ENCODE assay signal across 17 mouse cellular contexts in the genomic region with DNA sequence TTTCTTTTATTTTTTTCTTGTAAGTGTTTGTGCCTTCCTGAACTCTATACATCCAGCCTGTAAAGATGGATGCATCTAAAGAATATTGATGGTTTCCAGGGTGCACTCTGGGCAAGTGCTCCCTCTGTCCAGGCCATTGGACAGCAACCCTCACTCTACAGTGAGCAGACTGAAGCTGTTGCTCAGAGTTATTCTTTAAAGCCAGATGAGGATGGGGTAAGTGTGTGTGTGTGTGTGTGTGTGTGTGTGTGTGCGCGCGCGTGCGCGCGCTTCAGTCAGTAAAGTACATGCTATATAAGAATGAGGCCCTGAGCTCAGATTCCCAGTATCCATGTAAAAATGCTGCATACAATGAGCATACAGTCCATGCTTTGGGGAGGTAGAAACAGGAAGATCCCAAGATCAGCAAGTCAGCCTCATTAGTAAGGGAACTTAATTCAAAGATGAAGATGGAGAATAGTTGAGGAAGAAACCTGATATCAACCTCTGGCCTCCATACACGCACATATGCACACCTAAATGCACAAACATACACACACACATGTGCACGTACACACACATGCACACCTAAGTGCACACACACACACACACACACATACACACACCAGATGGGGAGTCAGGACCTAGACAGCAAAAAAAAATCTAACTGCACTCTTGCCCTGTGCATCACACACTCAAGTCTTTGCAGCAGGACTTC.
DNase-seq lines count a peak whose midpoint lies in the region; ATAC-seq and TF ChIP-seq lines count a peak whose summit lies in the region.
"Had no signal": no experiment of that assay in that cellular context is flagged by ENCODE, and none has a peak within 500 bp of the region (broad histone marks: within the 10 kb centered on the region; RNA-seq: fewer than 3 reads in every experiment).

No protein-coding gene starts in this region.

- H3K27me3 ChIP-seq in forebrain, embryonic 12.5 days = no peaks in the 10 kb centered on the region
- 0 out of 2 replicates have a peak, but pooled peaks cover 3% of the 10 kb centered on the region for H3K27me3 ChIP-seq in forebrain, embryonic 16.5 days (replicated peaks; ENCODE audit: control insufficient read depth, insufficient read depth, low read length)
- H3K27me3 ChIP-seq in hindbrain, postnatal 0 days (ENCODE audit: insufficient read depth, low read length) = no peaks in the 10 kb centered on the region
- no peaks in the 10 kb centered on the region for H3K27me3 ChIP-seq in midbrain, postnatal 0 days (ENCODE audit: insufficient read depth, low read length)
- H3K27me3 ChIP-seq: embryonic facial prominence, embryonic 15.5 days; heart, embryonic 15.5 days; limb, embryonic 12.5 days; liver, embryonic 15.5 days had no signal

- peak overlapping the region; percentile 85 for H3K27ac ChIP-seq in forebrain, embryonic 12.5 days
- H3K27ac ChIP-seq in forebrain, embryonic 16.5 days (ENCODE audit: low read length) = peak overlapping the region; percentile 65
- H3K27ac ChIP-seq in hindbrain, postnatal 0 days = peak overlapping the region; percentile 41; the same call in 1 of the 2 replicates
- 0 out of 2 replicates have a peak overlapping the region, but pooled peaks have one; percentile 0 for H3K27ac ChIP-seq in midbrain, postnatal 0 days (ENCODE audit: low read depth, low read length)
- H3K27ac ChIP-seq: embryonic facial prominence, embryonic 15.5 days; heart, embryonic 15.5 days; limb, embryonic 12.5 days; liver, embryonic 15.5 days had no signal

- no peak overlapping the region for H3K4me3 ChIP-seq in forebrain, embryonic 12.5 days (replicated peaks)
- H3K4me3 ChIP-seq in forebrain, embryonic 16.5 days (replicated peaks; ENCODE audit: low read length) = no peak overlapping the region
- no peak overlapping the region for H3K4me3 ChIP-seq in hindbrain, postnatal 0 days (ENCODE audit: low read length)
- no peak overlapping the region for H3K4me3 ChIP-seq in midbrain, postnatal 0 days (ENCODE audit: low read depth, low read length)
- H3K4me3 ChIP-seq: embryonic facial prominence, embryonic 15.5 days; heart, embryonic 15.5 days; limb, embryonic 12.5 days; liver, embryonic 15.5 days had no signal

- WGBS in forebrain, embryonic 12.5 days = 86% methylated on average over 9 of the region's 9 CpGs
- 78% methylated on average over 9 of the region's 9 CpGs for WGBS in forebrain, embryonic 16.5 days
- WGBS in hindbrain, postnatal 0 days = 93% methylated on average over 9 of the region's 9 CpGs
- WGBS in midbrain, postnatal 0 days = 93% methylated on average over 9 of the region's 9 CpGs

- no peak for TF ChIP-seq CTCF in hindbrain, postnatal 0 days (IDR thresholded peaks at IDR 0.05; ENCODE audit: low read depth)
- TF ChIP-seq CTCF in midbrain, postnatal 0 days (IDR thresholded peaks at IDR 0.05) = no peak

- DNase-seq in hindbrain, postnatal 0 days (ENCODE audit: low spot score) = no peak
- no peak for DNase-seq in midbrain, postnatal 0 days (ENCODE audit: low spot score)
- DNase-seq in spleen, adult 18-20 months = no peak
- DNase-seq in layer of hippocampus, postnatal 25 days (ENCODE audit: extremely low spot score in 1 of 2, low spot score in 1 of 2) = no peak
- DNase-seq: adrenal gland, adult 2 months; cerebellum, adult 18-20 months; gastrocnemius, postnatal 25 days; lung, postnatal 36 days; right cerebral cortex, postnatal 25 days had no signal

- no peak overlapping the region for H3K4me2 ChIP-seq in forebrain, embryonic 12.5 days
- no peak overlapping the region for H3K4me2 ChIP-seq in forebrain, embryonic 16.5 days (ENCODE audit: low read length)
- H3K4me2 ChIP-seq in hindbrain, postnatal 0 days (ENCODE audit: low read depth, low read length) = no peak overlapping the region
- no peak overlapping the region for H3K4me2 ChIP-seq in midbrain, postnatal 0 days (ENCODE audit: low read depth, low read length, poor library complexity, severe bottlenecking)
- H3K4me2 ChIP-seq: embryonic facial prominence, embryonic 15.5 days; heart, embryonic 15.5 days; limb, embryonic 12.5 days; liver, embryonic 15.5 days had no signal

- H3K9me3 ChIP-seq in forebrain, embryonic 12.5 days = no peaks in the 10 kb centered on the region
- H3K9me3 ChIP-seq in forebrain, embryonic 16.5 days (ENCODE audit: control insufficient read depth, low read length) = no peaks in the 10 kb centered on the region
- no peaks in the 10 kb centered on the region for H3K9me3 ChIP-seq in hindbrain, postnatal 0 days (ENCODE audit: low read length)
- H3K9me3 ChIP-seq in midbrain, postnatal 0 days (ENCODE audit: low read length) = no peaks in the 10 kb centered on the region
- H3K9me3 ChIP-seq: embryonic facial prominence, embryonic 15.5 days; heart, embryonic 15.5 days; limb, embryonic 12.5 days; liver, embryonic 15.5 days had no signal

- H3K9ac ChIP-seq in forebrain, embryonic 12.5 days = no peak overlapping the region
- H3K9ac ChIP-seq in forebrain, embryonic 16.5 days (replicated peaks; ENCODE audit: low read depth, low read length) = peak overlapping the region; percentile 26; the same call in 1 of the 2 replicates
- H3K9ac ChIP-seq in hindbrain, postnatal 0 days (replicated peaks; ENCODE audit: low read length) = no peak overlapping the region
- 0 out of 2 replicates have a peak overlapping the region, but pooled peaks have one; percentile 10 for H3K9ac ChIP-seq in midbrain, postnatal 0 days (replicated peaks; ENCODE audit: low read length, poor library complexity, severe bottlenecking)
- H3K9ac ChIP-seq: embryonic facial prominence, embryonic 15.5 days; heart, embryonic 15.5 days; limb, embryonic 12.5 days; liver, embryonic 15.5 days had no signal

- ATAC-seq in forebrain, embryonic 12.5 days (ENCODE audit: low FRiP score) = peak; percentile 28; the same call in 1 of the 2 replicates
- ATAC-seq in forebrain, embryonic 16.5 days = peak; percentile 60
- ATAC-seq in hindbrain, postnatal 0 days = no peak
- ATAC-seq in midbrain, postnatal 0 days (ENCODE audit: low FRiP score) = no peak
- no peak for ATAC-seq in erythroid progenitor cell, adult 5-6 weeks (replicated peaks; ENCODE audit: low FRiP score, poor library complexity, severe bottlenecking)
- ATAC-seq: CD4-positive, CD25-positive, alpha-beta regulatory T cell, adult 4 months had no signal

- no peaks in the 10 kb centered on the region for H3K36me3 ChIP-seq in forebrain, embryonic 12.5 days (replicated peaks)
- H3K36me3 ChIP-seq in forebrain, embryonic 16.5 days (ENCODE audit: control insufficient read depth, insufficient read depth) = no peaks in the 10 kb centered on the region
- no peaks in the 10 kb centered on the region for H3K36me3 ChIP-seq in hindbrain, postnatal 0 days (ENCODE audit: insufficient read depth, low read length)
- no peaks in the 10 kb centered on the region for H3K36me3 ChIP-seq in midbrain, postnatal 0 days (ENCODE audit: insufficient read depth, low read length)
- H3K36me3 ChIP-seq: embryonic facial prominence, embryonic 15.5 days; heart, embryonic 15.5 days; limb, embryonic 12.5 days; liver, embryonic 15.5 days had no signal

- H3K4me1 ChIP-seq in forebrain, embryonic 12.5 days = peaks cover 20% of the 10 kb centered on the region
- H3K4me1 ChIP-seq in forebrain, embryonic 16.5 days (replicated peaks; ENCODE audit: control insufficient read depth, insufficient read depth, low read length) = peaks cover 9% of the 10 kb centered on the region
- no peaks in the 10 kb centered on the region for H3K4me1 ChIP-seq in hindbrain, postnatal 0 days (ENCODE audit: insufficient read depth, low read length)
- H3K4me1 ChIP-seq in midbrain, postnatal 0 days (ENCODE audit: insufficient read depth, low read length) = peaks cover 5% of the 10 kb centered on the region; the same call in 1 of the 2 replicates
- H3K4me1 ChIP-seq: heart, embryonic 15.5 days; limb, embryonic 12.5 days; liver, embryonic 15.5 days had no signal

Comparison
In these comparisons a context has a peak if more than half of its experiments do, and no peak if none do; other contexts are left out.
1. H3K9ac ChIP-seq: peak in forebrain, embryonic 16.5 days (single experiment) and midbrain, postnatal 0 days (single experiment); none in forebrain, embryonic 12.5 days (single experiment) and hindbrain, postnatal 0 days (single experiment).
2. ATAC-seq: peak in forebrain, embryonic 12.5 days (single experiment) and forebrain, embryonic 16.5 days (single experiment); none in hindbrain, postnatal 0 days (single experiment), midbrain, postnatal 0 days (single experiment) and erythroid progenitor cell, adult 5-6 weeks (single experiment).
3. H3K27ac ChIP-seq: peak in every context shown above with its lines; median percentile 85 in forebrain, embryonic 12.5 days; 65 in forebrain, embryonic 16.5 days; 41 in hindbrain, postnatal 0 days; 0 in midbrain, postnatal 0 days.